Mouse (Mus musculus): Measurements from ENCODE around the gene Nupr1. TPM values are rescaled to one million over a fixed set of nuclear protein-coding genes. Genes with fewer than 3 reads are reported as not detected.

Gene Nupr1
- polyA plus RNA-seq (2015; fragmentation: Nextera tagmentation; extraction: Ambion mirVana) = 24.5 and 24.8 TPM in 2 replicates

DNA sequence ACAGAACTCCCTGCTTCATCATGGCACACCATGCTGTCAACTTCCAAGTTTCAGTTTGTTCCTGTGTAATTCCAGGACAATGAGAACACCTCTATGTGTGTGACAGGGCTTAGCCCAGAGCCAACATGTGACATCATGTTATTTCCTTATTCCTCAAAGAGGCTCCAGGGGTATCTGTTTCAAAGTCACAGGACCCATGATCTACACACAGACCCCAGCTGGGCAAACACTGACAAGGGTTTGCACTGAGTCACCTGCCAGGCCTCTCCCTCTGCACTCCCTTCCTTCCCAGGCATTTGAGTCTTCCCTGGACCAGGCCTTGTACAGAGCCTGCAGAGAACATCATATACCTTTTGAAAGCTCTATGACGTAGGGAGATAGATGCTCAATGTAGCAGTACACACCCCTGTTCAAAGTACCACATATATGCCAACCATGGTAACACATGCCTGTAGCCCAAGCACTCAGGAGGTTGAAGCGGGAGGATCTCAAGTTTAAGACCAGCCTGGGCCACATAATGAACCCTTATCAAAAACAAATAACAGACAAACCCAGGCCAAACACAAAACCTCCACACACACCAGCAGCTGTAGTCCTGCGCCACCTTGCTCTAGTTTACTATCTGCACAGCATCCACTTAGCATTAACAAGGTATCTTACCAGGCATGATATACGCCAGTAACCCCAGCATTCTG, at the start of gene Nupr1:
Nupr1 (minus strand) TSS at position 38 of the 695 bp plus-strand sequence.
- WGBS = 95% methylated on average over 4 of the region's 4 CpGs
- no peak for ATAC-seq (replicated peaks; ENCODE audit: low FRiP score, low read depth)

DNA sequence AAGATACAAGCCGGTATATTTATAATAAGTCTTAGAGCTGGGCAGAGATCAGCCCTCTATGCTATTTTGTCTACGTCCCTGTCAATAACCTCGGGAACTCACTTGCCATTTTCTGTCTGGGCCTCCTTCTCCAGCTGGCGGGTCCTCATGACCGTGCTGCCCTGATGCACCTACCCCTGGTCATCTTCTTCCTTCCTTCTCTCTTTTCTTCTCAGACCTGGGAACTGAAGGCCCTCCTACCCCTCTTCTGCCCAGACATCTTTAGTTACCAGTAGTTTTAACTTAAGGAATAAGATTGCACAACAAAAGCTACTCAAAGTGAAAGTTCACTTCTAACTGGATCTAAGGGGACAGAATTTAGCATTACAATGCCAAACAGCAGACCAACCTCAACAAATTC, 49.0 kb upstream of the Nupr1 start:
- no peaks in the 10 kb centered on the region for H3K27me3 ChIP-seq (ENCODE audit: insufficient read depth, low read length)
- H3K36me3 ChIP-seq (ENCODE audit: insufficient read depth, low read length) = no peaks in the 10 kb centered on the region
- H3K4me2 ChIP-seq (ENCODE audit: low read length) = no peak overlapping the region
- no peak overlapping the region for H3K9ac ChIP-seq (ENCODE audit: low read depth, low read length)
- DNase-seq (ENCODE audit: low spot score) = no peak
- H3K9me3 ChIP-seq (replicated peaks; ENCODE audit: low read length) = no peaks in the 10 kb centered on the region
- H3K4me3 ChIP-seq (replicated peaks; ENCODE audit: low read depth, low read length) = no peak overlapping the region
- 0 out of 2 replicates have a peak, but pooled peaks cover 3% of the 10 kb centered on the region for H3K4me1 ChIP-seq (replicated peaks; ENCODE audit: insufficient read depth, low read length)
- TF ChIP-seq CTCF (IDR thresholded peaks at IDR 0.05; ENCODE audit: low read depth) = no peak
- WGBS = 87% methylated on average over 5 of the region's 5 CpGs
- no peak overlapping the region for H3K27ac ChIP-seq
- no peak for ATAC-seq (replicated peaks; ENCODE audit: low FRiP score, low read depth)

More for the DNA sequence above, at the start of gene Nupr1:
- no peak for DNase-seq (ENCODE audit: low spot score)
- Histone ChIP-seq H3K4me2 (ENCODE audit: low read length) (no peak within 1 kb of the TSS), H3K27me3 (ENCODE audit: insufficient read depth, low read length) (no peaks in the 10 kb centered on the region), H3K36me3 (ENCODE audit: insufficient read depth, low read length) (no peaks in the 10 kb centered on the region), H3K27ac (no peak within 1 kb of the TSS), H3K4me1 (replicated peaks; ENCODE audit: insufficient read depth, low read length) (0 out of 2 replicates have a peak, but pooled peaks cover 5% of the 10 kb centered on the region), H3K9ac (ENCODE audit: low read depth, low read length) (no peak within 1 kb of the TSS), H3K4me3 (replicated peaks; ENCODE audit: low read depth, low read length) (no peak within 1 kb of the TSS), H3K9me3 (replicated peaks; ENCODE audit: low read length) (no peaks in the 10 kb centered on the region)
- TF ChIP-seq CTCF (IDR thresholded peaks at IDR 0.05; ENCODE audit: low read depth) = no peak

DNA sequence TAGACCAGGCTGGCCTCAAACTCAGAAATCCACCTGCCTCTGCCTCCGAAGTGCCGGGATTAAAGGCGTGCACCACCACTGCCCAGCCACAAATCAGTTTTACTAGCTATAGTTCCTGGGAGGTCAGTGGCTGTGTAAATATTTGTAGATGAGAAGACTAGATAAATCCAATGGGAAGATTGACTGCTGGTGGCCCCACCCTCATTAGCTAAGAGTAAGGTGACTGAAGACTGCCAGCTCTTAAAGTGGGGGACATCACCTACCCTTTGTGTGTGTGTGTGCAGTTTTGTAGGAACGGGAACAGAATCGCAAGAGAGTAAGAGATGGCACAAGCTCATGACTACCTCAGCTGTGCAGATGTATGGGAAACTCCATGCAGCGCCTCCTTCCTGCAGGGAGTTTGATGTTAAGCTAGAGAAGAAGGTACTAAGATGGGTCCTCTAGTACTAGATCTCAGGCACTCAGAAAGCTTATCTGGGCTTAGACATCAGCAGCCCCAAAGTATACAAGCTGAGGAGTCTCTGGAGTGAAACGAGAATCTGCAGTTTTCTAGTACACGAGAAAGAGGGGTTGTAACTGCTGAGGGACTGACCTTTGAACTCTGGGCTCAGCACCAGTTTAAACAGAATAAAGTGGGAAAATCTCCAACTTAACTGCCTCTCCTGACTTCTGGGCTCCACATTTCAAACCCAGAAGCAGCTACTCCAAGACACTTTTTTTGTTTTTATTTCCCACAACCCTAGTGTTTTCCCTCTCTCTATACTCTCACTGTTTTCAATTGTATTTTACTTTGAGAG, 48.1 kb upstream of the Nupr1 start:
- peak; percentile 39 for DNase-seq (ENCODE audit: low spot score)
- WGBS = 62% methylated on average over 8 of the region's 8 CpGs

DNA sequence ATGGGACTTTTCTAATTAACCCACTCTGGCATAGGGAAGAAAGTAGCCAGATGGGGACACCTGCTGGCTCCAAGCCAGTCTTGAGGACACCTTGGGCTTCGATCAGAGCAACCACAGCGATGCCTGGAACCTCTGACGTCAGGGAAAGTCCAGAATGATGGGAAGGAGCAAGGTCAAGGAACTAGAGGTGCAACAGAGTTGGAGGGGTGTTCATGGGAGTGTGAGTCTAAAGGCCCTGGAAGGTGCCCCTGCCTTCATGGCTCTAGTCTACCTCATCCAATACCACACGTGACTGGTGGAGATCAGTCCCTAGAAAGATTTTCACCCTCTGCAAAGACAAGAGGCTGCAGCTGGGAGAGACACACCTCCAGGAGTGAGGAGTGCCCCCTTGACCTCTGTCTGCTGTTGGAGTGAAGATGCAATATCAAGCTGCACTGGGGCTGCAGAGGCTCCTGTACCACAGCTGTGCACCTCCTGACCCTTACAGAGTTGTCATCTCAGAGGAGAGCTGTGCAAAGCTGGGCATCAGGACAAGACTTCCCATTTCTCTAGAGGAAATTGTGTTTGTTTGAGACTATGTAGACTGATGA, 46.1 kb upstream of the Nupr1 start:
- H3K27me3 ChIP-seq (ENCODE audit: insufficient read depth, low read length) = no peaks in the 10 kb centered on the region
- no peak overlapping the region for H3K9ac ChIP-seq (ENCODE audit: low read depth, low read length)

More for the DNA sequence above, 48.1 kb upstream of the Nupr1 start:
- H3K4me2 ChIP-seq (ENCODE audit: low read length) = no peak overlapping the region
- no peaks in the 10 kb centered on the region for H3K9me3 ChIP-seq (replicated peaks; ENCODE audit: low read length)
- H3K4me1 ChIP-seq (replicated peaks; ENCODE audit: insufficient read depth, low read length) = 0 out of 2 replicates have a peak, but pooled peaks cover 3% of the 10 kb centered on the region
- no peaks in the 10 kb centered on the region for H3K36me3 ChIP-seq (ENCODE audit: insufficient read depth, low read length)
- TF ChIP-seq CTCF (IDR thresholded peaks at IDR 0.05; ENCODE audit: low read depth) = no peak
- ATAC-seq (replicated peaks; ENCODE audit: low FRiP score, low read depth) = no peak
- no peak overlapping the region for H3K27ac ChIP-seq
- H3K9ac ChIP-seq (ENCODE audit: low read depth, low read length) = no peak overlapping the region
- H3K4me3 ChIP-seq (replicated peaks; ENCODE audit: low read depth, low read length) = no peak overlapping the region
- no peaks in the 10 kb centered on the region for H3K27me3 ChIP-seq (ENCODE audit: insufficient read depth, low read length)

DNA sequence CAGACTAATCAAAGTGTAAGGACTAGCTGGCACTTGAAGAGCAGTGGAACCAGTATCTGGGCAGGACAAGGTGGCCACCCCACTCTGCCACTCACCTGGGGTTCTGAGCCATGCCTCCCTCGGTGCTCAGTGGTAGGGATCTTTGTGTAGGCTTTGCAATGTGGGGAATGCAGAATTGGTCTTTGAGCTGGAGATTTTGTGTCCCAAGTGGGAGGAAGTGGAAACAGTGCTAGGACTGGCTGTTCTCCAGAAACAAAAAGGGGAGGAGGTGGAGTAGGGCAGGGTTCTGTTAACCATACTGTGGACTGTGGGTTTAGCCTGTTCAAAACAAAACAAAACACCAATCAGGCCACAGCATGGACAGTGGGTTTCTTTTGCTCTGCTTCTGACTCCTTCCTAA, 45.5 kb upstream of the Nupr1 start, which contains the start of gene Sult1a1:
Sult1a1 (minus strand) TSS at position 226 of the 400 bp plus-strand sequence.
- no peak for TF ChIP-seq CTCF (IDR thresholded peaks at IDR 0.05; ENCODE audit: low read depth)
- ATAC-seq (replicated peaks; ENCODE audit: low FRiP score, low read depth) (no peak), DNase-seq (ENCODE audit: low spot score) (peak; percentile 74)
- Histone ChIP-seq H3K9ac (ENCODE audit: low read depth, low read length) (no peak within 1 kb of the TSS), H3K27me3 (ENCODE audit: insufficient read depth, low read length) (no peaks in the 10 kb centered on the region), H3K4me2 (ENCODE audit: low read length) (peak within 1 kb of the TSS; percentile 38), H3K4me1 (replicated peaks; ENCODE audit: insufficient read depth, low read length) (0 out of 2 replicates have a peak, but pooled peaks cover 3% of the 10 kb centered on the region), H3K9me3 (replicated peaks; ENCODE audit: low read length) (no peaks in the 10 kb centered on the region), H3K27ac (peak within 1 kb of the TSS; percentile 81), H3K4me3 (replicated peaks; ENCODE audit: low read depth, low read length) (peak within 1 kb of the TSS; percentile 9; the same call in 1 of the 2 replicates), H3K36me3 (ENCODE audit: insufficient read depth, low read length) (peaks cover 10% of the 10 kb centered on the region)
- 48% methylated on average over 1 of the region's 1 CpGs for WGBS

More for the DNA sequence above, 46.1 kb upstream of the Nupr1 start:
- no peak for DNase-seq (ENCODE audit: low spot score)
- WGBS = 70% methylated on average over 4 of the region's 4 CpGs
- Histone ChIP-seq H3K4me3 (replicated peaks; ENCODE audit: low read depth, low read length) (no peak overlapping the region), H3K4me2 (ENCODE audit: low read length) (no peak overlapping the region), H3K9me3 (replicated peaks; ENCODE audit: low read length) (no peaks in the 10 kb centered on the region), H3K4me1 (replicated peaks; ENCODE audit: insufficient read depth, low read length) (0 out of 2 replicates have a peak, but pooled peaks cover 3% of the 10 kb centered on the region), H3K36me3 (ENCODE audit: insufficient read depth, low read length) (peaks cover 9% of the 10 kb centered on the region; the same call in 1 of the 2 replicates), H3K27ac (peak overlapping the region; percentile 81; the same call in 1 of the 2 replicates)
- TF ChIP-seq CTCF (IDR thresholded peaks at IDR 0.05; ENCODE audit: low read depth) = no peak
- no peak for ATAC-seq (replicated peaks; ENCODE audit: low FRiP score, low read depth)

DNA sequence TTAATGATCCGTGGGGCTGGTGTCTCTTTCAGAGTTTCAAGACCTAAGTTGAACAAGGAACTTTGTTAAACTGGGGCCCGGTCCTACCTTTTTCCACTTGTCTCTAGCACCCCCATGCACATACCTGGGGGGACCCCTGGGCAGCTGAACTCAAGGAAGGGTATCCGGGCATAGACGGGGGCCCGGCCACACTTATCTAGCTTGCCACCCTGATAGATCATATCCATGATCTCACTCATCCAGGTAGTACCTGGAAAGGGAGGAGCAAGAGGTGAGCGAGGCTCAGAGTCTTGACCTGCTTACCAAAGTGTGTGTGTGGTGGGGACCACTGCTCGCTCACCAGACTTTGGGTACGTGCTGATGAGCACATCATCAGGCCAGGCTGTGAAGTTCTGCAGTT, 44.4 kb upstream of the Nupr1 start:
- DNase-seq (ENCODE audit: low spot score) (no peak), ATAC-seq (replicated peaks; ENCODE audit: low FRiP score, low read depth) (no peak)
- Histone ChIP-seq H3K4me1 (replicated peaks; ENCODE audit: insufficient read depth, low read length) (0 out of 2 replicates have a peak, but pooled peaks cover 3% of the 10 kb centered on the region), H3K36me3 (ENCODE audit: insufficient read depth, low read length) (peaks cover 13% of the 10 kb centered on the region), H3K27me3 (ENCODE audit: insufficient read depth, low read length) (no peaks in the 10 kb centered on the region), H3K9ac (ENCODE audit: low read depth, low read length) (no peak overlapping the region), H3K9me3 (replicated peaks; ENCODE audit: low read length) (no peaks in the 10 kb centered on the region), H3K4me3 (replicated peaks; ENCODE audit: low read depth, low read length) (no peak overlapping the region), H3K27ac (no peak overlapping the region), H3K4me2 (ENCODE audit: low read length) (no peak overlapping the region)
- TF ChIP-seq CTCF (IDR thresholded peaks at IDR 0.05; ENCODE audit: low read depth) = no peak
- WGBS = 93% methylated on average over 8 of the region's 8 CpGs

Measured in kidney, postnatal 0 days (tissue).